Mouse (Mus musculus): ENCODE measurements around the gene C77080. TPM values are rescaled to one million over a fixed set of nuclear protein-coding genes. Genes with fewer than 3 reads are reported as not detected.

Gene C77080
- polyA plus RNA-seq, 1 experiment, result 1.9 TPM

GRCm38 (mm10) chr4:129263225-129264021 is 2.2 kb upstream of the C77080 start:
- Histone ChIP-seq H3K27ac (ENCODE audit: control insufficient read depth, insufficient read depth, low read depth, low read length, poor library complexity) (no peak overlapping the region), H3K4me3 (replicated peaks; ENCODE audit: control insufficient read depth, low read depth, low read length) (no peak overlapping the region), H3K4me1 (ENCODE audit: control insufficient read depth, insufficient read depth, low read length) (peaks cover 1% of the 10 kb centered on the region; the same call in 1 of the 2 replicates)
- TF ChIP-seq POLR2A (IDR thresholded peaks at IDR 0.05; ENCODE audit: borderline replicate concordance, control insufficient read depth, low read depth, low read length), result no peak
- TF ChIP-seq CTCF (IDR thresholded peaks at IDR 0.05; ENCODE audit: control insufficient read depth, insufficient read depth, low read length), result no peak
- 9% methylated on average over 19 of the region's 19 CpGs for WGBS

DNA sequence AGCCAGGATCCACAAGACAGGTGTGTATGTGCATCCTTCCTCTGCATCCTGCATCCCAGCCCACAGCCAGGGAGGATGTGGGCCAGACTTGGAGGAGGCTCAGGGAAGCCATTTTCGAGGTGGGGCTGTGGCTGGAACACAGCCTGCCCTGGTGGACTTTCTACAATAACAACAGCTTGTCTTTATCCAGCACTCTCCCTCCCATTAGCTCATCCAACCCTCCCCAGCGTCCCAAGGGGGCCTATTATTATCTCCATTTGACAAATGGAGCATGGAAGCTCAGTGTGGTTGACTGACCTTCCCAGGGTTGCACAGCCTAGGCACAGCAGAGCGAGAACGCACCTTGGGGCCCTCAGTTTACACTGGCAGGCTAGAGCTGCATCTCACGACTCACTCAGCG is 526 bp downstream of the C77080 start:
- WGBS, result 48% methylated on average over 6 of the region's 6 CpGs
- TF ChIP-seq CTCF (IDR thresholded peaks at IDR 0.05; ENCODE audit: control insufficient read depth, insufficient read depth, low read length) (no peak), POLR2A (IDR thresholded peaks at IDR 0.05; ENCODE audit: borderline replicate concordance, control insufficient read depth, low read depth, low read length) (no peak)
- Histone ChIP-seq H3K4me1 (ENCODE audit: control insufficient read depth, insufficient read depth, low read length) (peaks cover 1% of the 10 kb centered on the region; the same call in 1 of the 2 replicates), H3K27ac (ENCODE audit: control insufficient read depth, insufficient read depth, low read depth, low read length, poor library complexity) (no peak overlapping the region), H3K4me3 (replicated peaks; ENCODE audit: control insufficient read depth, low read depth, low read length) (no peak overlapping the region)

GRCm38 (mm10) chr4:129259101-129259500 is 2.1 kb downstream of the C77080 start:
- WGBS, result 86% methylated on average over 4 of the region's 4 CpGs
- no peak overlapping the region for H3K27ac ChIP-seq (ENCODE audit: control insufficient read depth, insufficient read depth, low read depth, low read length, poor library complexity)
- H3K4me1 ChIP-seq (ENCODE audit: control insufficient read depth, insufficient read depth, low read length), result peaks cover 1% of the 10 kb centered on the region; the same call in 1 of the 2 replicates
- TF ChIP-seq POLR2A (IDR thresholded peaks at IDR 0.05; ENCODE audit: borderline replicate concordance, control insufficient read depth, low read depth, low read length) (no peak), CTCF (IDR thresholded peaks at IDR 0.05; ENCODE audit: control insufficient read depth, insufficient read depth, low read length) (no peak)
- no peak overlapping the region for H3K4me3 ChIP-seq (replicated peaks; ENCODE audit: control insufficient read depth, low read depth, low read length)

DNA sequence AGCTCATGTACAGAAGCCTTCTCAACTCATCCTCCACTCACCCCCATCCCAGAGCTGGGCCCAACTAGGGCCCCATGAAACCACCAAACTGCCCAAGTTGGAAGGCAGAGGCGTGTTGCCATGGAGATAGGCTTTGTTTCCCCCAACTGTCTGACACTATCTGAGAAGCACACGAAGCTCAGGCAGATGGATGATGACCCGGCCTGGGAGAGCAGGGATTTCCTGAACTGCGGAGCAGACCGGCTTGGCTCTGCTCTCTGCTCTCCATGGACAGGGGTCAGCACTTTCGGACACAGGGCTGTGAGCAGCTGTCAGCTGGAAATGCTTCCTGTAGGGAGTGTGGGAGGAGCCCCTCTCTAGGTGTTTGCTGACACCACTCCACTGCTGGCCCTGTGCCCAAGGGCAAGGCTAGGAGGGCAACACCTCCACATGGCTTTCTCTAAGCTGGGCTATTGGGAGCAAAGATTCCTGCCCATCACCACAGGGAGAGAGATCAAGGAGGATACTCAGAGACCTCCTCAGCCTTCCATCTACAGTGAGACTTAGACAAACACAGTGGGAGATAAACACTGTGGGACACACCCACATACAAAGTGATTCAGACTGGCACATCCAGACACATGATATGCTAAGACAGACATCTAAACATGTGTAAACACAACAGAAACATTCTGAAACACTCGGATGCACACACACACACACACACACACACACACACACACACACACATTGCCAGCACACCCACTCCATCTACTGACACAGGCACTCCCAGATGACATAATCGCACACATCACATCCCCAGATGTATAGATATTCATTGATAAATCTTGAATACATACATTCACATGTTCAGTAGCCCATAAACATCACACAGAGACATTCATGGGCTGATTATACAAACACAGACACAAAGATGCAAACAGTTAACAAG is 4.5 kb downstream of the C77080 start:
- Histone ChIP-seq H3K4me1 (ENCODE audit: control insufficient read depth, insufficient read depth, low read length) (no peaks in the 10 kb centered on the region; the same call in 1 of the 2 replicates), H3K27ac (ENCODE audit: control insufficient read depth, insufficient read depth, low read depth, low read length, poor library complexity) (no peak overlapping the region), H3K4me3 (replicated peaks; ENCODE audit: control insufficient read depth, low read depth, low read length) (no peak overlapping the region)
- WGBS, result 28% methylated on average over 8 of the region's 8 CpGs
- TF ChIP-seq CTCF (IDR thresholded peaks at IDR 0.05; ENCODE audit: control insufficient read depth, insufficient read depth, low read length), result no peak
- TF ChIP-seq POLR2A (IDR thresholded peaks at IDR 0.05; ENCODE audit: borderline replicate concordance, control insufficient read depth, low read depth, low read length), result no peak

DNA sequence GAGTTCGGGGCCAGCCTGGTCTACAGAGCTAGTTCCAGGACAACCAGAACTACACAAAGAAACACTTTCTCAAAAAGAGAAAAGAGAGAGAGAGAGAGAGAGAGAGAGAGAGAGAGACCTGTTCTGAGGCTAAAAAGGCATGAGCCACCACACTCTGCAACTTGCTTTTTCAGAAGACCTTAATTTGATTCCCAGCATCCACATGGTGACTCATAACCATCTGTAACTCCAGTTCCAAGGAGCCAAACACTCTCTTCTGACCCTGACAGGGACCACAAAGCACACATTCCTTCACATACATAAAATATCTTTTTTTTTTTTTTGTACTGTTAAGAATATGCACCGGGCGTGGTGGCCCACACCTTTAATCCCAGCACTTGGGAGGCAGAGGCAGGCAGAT is 6.6 kb downstream of the C77080 start:
- TF ChIP-seq POLR2A (IDR thresholded peaks at IDR 0.05; ENCODE audit: borderline replicate concordance, control insufficient read depth, low read depth, low read length), result no peak
- no peak for TF ChIP-seq CTCF (IDR thresholded peaks at IDR 0.05; ENCODE audit: control insufficient read depth, insufficient read depth, low read length)
- H3K27ac ChIP-seq (ENCODE audit: control insufficient read depth, insufficient read depth, low read depth, low read length, poor library complexity), result no peak overlapping the region
- no peak overlapping the region for H3K4me3 ChIP-seq (replicated peaks; ENCODE audit: control insufficient read depth, low read depth, low read length)
- 84% methylated on average over 3 of the region's 3 CpGs for whole genome bisulfite sequencing
- H3K4me1 ChIP-seq (ENCODE audit: control insufficient read depth, insufficient read depth, low read length), result no peaks in the 10 kb centered on the region; the same call in 1 of the 2 replicates

GRCm38 (mm10) chr4:129252492-129252891 is 8.7 kb downstream of the C77080 start:
- no peaks in the 10 kb centered on the region; the same call in 1 of the 2 replicates for H3K4me1 ChIP-seq (ENCODE audit: control insufficient read depth, insufficient read depth, low read length)
- WGBS, result 80% methylated on average over 2 of the region's 2 CpGs
- H3K4me3 ChIP-seq (replicated peaks; ENCODE audit: control insufficient read depth, low read depth, low read length), result no peak overlapping the region
- no peak overlapping the region for H3K27ac ChIP-seq (ENCODE audit: control insufficient read depth, insufficient read depth, low read depth, low read length, poor library complexity)
- TF ChIP-seq POLR2A (IDR thresholded peaks at IDR 0.05; ENCODE audit: borderline replicate concordance, control insufficient read depth, low read depth, low read length) (no peak), CTCF (IDR thresholded peaks at IDR 0.05; ENCODE audit: control insufficient read depth, insufficient read depth, low read length) (no peak)

GRCm38 (mm10) chr4:129251482-129252125 is 9.6 kb downstream of the C77080 start:
- Histone ChIP-seq H3K4me1 (ENCODE audit: control insufficient read depth, insufficient read depth, low read length) (no peaks in the 10 kb centered on the region; the same call in 1 of the 2 replicates), H3K27ac (ENCODE audit: control insufficient read depth, insufficient read depth, low read depth, low read length, poor library complexity) (no peak overlapping the region), H3K4me3 (replicated peaks; ENCODE audit: control insufficient read depth, low read depth, low read length) (no peak overlapping the region)
- 20% methylated on average over 15 of the region's 15 CpGs for WGBS
- TF ChIP-seq CTCF (IDR thresholded peaks at IDR 0.05; ENCODE audit: control insufficient read depth, insufficient read depth, low read length) (no peak), POLR2A (IDR thresholded peaks at IDR 0.05; ENCODE audit: borderline replicate concordance, control insufficient read depth, low read depth, low read length) (no peak)
